Mouse (Mus musculus): Measurements from ENCODE around the gene Cerk. TPM values are rescaled to one million over a fixed set of nuclear protein-coding genes. Genes with fewer than 3 reads are reported as not detected.

Cerk gene
- polyA plus RNA-seq, 2 experiments from 2014 or later = 5.1 to 5.7 TPM

GRCm38 (mm10) chr15:86160906-86161305, 25.0 kb downstream of the Cerk start:
- no peak for ATAC-seq

GRCm38 (mm10) chr15:86159719-86160118, 26.2 kb downstream of the Cerk start:
- ATAC-seq = no peak

DNA sequence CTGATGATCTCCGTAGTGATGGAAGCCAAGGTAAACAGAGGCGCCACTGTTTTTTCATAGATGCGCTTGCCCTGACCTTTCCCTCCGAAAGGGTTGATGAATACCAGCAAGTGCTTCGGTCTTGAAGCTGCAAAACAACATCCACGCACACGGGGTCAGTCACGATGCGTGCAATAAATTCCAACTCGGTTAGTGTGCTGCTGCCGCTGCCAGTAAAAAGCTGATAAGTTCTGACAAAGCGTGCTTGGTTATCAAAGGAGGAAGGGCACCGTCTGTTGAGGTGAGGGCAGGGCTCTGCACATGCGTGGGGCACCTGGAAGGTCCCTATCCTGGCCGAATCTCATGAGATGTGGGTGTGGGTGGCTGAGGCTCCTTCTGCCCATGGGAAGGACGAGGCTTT, 26.8 kb downstream of the Cerk start:
- ATAC-seq = no peak

DNA sequence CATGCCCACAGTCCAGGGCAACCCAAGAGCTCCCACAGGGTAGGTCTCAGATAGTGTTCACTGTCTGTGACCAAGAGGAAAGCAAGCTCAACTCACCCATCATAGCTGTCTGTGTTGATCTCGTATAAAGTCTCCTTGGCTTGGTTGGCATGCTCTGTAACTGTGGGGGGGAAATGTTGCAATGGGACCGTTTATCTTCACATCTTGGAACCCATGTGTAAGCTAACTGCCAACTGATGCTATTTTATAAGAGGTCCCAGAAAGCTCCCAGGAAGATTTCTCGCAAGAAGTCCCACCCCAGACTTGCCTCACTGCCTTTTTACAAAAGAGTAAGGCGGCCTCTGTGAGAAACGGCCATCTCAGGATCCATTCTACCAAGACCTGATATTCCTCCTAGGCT, 29.4 kb downstream of the Cerk start:
- ATAC-seq = no peak

DNA sequence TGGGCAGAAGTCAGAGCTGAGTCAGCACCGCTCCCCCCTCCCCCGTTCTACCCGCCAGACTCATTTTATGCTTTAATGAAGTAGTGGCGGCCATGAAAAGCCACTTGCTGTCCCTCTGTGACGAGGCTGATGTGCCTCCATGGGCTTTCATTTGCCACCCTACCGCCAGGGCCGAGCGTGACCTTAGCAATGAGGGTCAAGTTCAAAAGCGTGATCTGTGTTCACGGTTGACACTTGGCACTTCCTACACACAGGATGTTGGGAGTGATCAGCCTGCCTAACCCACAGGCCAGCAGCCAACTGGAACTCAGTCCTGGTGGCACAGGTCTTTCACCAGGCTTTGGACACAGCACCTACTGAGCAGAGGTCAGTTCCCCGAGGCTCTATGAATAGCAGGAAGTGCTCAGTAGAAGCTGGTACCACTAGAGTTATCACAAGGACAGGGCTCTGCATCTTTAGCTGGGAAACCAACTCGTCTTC, 32.4 kb downstream of the Cerk start:
- ATAC-seq = no peak

GRCm38 (mm10) chr15:86150593-86150992, 35.3 kb downstream of the Cerk start:
- ATAC-seq = no peak

- ATAC-seq = no peak
These were observed 39.0 kb downstream of the Cerk start for GRCm38 (mm10) chr15:86146922-86147321.

GRCm38 (mm10) chr15:86145046-86145445, 40.9 kb downstream of the Cerk start:
- no peak for ATAC-seq

DNA sequence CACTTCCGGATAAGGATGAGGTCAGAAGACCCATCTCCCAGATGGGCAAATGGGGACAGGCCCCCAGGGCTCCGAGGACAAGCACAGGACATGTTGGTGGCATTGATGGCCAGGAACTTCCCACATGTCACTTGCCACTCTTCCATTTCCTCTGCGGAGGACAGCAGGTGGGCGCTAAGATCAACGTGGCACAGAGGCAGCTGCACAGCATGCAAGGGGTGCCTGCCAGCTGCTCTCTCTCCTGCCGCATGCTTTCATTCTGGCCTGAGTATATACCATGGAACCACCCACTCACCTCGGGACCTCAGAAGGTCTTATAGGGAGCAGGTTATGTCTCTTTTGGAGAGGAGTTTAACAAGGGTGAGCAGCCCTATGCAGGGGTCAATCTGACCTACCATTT, 41.4 kb downstream of the Cerk start:
- no peak for ATAC-seq

GRCm38 (mm10) chr15:86140323-86140722, 45.6 kb downstream of the Cerk start:
- no peak for ATAC-seq

GRCm38 (mm10) chr15:86137638-86138037, 48.3 kb downstream of the Cerk start:
- no peak for ATAC-seq

GRCm38 (mm10) chr15:86134941-86135783, 50.8 kb downstream of the Cerk start:
- peak; percentile 58 for ATAC-seq

DNA sequence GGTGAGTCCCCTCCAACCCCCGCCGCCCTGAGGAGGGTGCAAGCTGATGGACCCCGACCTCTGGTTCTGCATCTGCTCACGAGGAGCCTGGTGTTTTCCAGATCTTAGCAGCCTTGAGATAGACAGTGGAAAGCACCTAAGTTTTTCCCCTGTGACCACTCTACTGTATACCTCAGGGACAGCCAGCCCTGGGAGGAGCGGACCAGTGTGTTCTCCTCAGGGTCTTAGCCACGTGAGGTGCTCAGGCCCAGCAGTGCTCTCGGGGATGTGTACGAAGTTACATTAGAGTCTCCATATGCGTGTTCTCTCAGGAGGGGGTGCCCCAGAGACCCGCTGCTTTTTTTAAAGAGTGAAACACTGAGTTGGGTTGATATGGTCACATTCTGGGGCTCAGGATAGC, 55.3 kb downstream of the Cerk start:
- no peak for ATAC-seq

GRCm38 (mm10) chr15:86129036-86129435, 56.9 kb downstream of the Cerk start:
- no peak for ATAC-seq

GRCm38 (mm10) chr15:86124359-86124758, 61.6 kb downstream of the Cerk start:
- peak; percentile 58 for ATAC-seq

DNA sequence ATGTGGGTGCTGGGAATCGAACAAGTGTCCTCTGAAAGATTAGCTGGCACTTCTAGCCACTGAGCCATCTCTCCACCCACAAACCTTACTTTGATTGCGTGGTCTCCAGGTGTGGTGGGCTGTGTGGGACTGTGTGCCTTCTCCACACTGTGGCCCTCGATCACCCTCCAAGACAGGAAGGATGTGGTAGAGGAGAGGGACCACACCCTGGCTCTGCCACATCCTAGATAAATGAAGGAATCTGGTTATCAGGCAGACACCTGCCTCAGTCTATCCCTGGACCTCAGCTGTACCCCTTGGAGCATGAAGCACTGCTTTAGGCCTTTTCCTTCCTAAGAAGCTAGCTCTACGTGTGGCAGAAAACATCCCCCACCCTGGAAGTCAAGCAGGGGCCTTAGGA, 62.5 kb downstream of the Cerk start:
- ATAC-seq = no peak

DNA sequence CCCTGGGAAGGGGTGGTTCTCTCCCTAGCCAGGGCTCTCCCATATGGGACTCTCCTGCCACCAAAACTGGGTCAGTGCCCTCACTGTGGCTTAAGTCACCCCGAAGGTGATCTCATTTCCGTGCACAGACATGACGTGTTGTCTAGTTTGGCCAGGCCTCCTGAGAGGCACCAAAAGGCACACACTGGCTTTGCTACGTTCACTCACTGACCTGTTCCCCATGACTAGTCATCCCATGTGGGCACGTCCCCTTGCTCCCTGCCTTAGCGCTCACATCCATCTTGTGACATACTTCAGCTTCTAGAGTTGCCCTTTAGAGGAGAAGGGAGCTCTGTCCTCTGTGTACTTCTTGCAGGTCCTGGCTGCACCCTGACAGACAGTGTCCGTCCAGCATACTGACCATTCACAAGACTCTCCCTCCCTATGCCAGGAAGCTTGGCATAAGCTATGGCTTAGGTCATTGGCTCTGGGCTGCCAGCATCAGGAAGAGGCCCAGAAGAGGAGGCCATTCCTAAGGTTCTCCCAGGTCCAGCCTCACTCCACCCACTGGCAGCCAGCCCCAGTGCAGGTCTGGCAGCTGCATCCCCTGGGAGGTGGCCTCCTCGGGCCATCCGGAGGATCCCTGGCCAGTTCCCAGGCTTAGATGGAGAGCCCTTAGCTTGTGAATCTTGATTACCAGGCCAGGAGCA, 63.5 kb downstream of the Cerk start:
- no peak for ATAC-seq

DNA sequence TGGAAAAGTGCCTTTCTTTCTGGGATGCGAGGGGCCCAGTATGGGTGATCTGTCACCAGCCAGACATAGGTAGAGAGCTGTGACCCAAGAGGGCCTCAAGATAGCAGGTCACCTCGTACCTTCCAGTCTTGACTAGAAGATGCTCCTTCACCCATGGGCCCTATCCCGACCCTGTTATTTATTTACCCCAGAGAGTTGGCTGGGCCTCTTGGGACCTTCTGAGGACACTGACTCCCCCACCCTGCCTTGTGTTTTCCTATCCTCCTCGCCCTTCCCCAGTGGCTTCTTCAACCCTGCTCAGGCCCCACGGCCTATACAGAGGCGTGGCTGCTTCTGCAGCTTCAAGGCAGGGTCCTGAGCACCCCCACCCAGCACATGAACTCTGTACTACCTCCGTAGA, 66.8 kb downstream of the Cerk start:
- no peak for ATAC-seq

GRCm38 (mm10) chr15:86117115-86118100, 68.5 kb downstream of the Cerk start:
- no peak for ATAC-seq

DNA sequence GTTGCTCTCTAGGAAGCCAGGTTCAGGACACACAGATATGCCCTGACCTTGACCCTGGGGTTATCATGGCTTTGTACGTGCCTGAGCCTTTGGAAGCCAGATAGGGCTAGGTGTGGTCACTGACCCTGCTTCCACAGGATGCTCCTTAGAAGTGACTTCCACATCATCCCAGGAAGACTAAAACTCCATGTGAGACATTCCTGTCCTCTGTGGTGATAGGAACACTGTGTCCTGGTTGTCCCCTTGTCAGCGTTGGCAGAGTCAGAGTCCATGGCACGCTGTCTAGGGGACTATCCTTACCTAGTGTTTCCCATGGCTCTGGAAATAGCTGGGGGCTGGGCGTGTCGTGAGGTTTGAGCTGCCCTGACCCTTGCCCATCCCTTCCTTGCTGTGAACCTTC, 69.5 kb downstream of the Cerk start:
- no peak for ATAC-seq

GRCm38 (mm10) chr15:86113342-86113710, 72.6 kb downstream of the Cerk start:
- peak; percentile 26 for ATAC-seq

DNA sequence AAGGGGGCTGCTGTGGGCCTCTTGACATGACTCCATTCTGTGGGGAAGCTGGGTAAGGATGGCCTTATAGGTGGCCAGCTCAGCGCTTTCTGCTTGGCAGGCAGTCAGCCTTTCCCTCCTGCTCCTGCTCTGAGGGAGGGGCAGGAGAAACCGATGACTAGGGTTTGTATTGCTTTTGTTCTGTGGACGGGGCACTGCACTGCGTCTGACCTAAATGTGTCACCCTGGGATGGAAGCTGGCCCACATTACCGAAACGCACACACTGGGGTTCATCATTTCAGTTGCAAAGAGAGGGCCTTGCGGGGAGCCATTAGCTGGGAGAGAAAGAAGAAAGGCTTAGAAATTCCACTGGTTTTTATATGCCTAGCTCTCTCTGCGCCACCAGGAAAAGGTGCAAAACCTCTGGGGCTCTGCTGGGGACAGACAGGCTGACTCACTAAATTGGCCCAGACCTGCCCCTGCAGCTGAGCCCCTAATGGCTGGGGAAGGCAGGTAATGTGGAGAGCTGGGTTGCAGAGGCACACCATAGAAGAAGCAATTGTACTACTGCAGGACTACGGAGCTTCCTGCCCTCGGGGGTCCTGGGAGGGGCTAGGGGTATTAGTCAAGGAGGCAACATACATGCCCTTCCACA, 73.1 kb downstream of the Cerk start:
- ATAC-seq = no peak
